In the genomic region with DNA sequence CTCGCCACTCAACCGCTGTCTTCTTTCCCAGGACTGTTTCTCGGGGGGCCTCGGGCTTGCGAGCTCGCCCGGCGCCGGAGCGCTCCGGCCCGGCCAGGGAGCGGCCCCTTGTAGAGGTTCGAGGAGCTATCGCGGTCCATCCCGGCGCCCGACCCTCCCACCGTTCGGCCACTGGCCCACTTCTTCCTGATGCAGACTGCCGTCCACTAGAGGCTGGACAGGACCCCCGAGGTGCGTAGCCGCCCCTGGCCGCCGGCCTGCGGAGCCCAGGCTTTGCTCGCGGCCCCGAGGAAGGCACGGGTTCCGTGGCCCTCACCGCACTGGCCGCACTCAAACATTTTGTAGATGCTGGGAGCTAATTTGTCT, we compare ENCODE assay signal across 8 mouse cellular contexts. TPM values are rescaled to one million over a fixed set of nuclear protein-coding genes. Genes with fewer than 3 reads are reported as not detected.
A peak's percentile ranks its signal among the peaks of the same experiment; 100 is the strongest.
DNase-seq lines count a peak whose midpoint lies in the region; ATAC-seq and TF ChIP-seq lines count a peak whose summit lies in the region.

No protein-coding gene starts in this region.

- H3K4me1 ChIP-seq in forebrain, embryonic 10.5 days: no peaks in the 10 kb centered on the region
- H3K4me1 ChIP-seq in kidney, postnatal 0 days (replicated peaks; ENCODE audit: insufficient read depth, low read length): no peaks in the 10 kb centered on the region
- H3K4me1 ChIP-seq in midbrain, embryonic 12.5 days: no peaks in the 10 kb centered on the region

- H3K9me3 ChIP-seq in forebrain, embryonic 10.5 days: no peaks in the 10 kb centered on the region
- H3K9me3 ChIP-seq in kidney, postnatal 0 days (replicated peaks; ENCODE audit: low read length): no peaks in the 10 kb centered on the region
- H3K9me3 ChIP-seq in midbrain, embryonic 12.5 days: no peaks in the 10 kb centered on the region

- H3K4me3 ChIP-seq in forebrain, embryonic 10.5 days: peak overlapping the region; percentile 67
- peak overlapping the region; percentile 56 for H3K4me3 ChIP-seq in kidney, postnatal 0 days (replicated peaks; ENCODE audit: low read depth, low read length)
- H3K4me3 ChIP-seq in midbrain, embryonic 12.5 days: peak overlapping the region; percentile 63

- H3K9ac ChIP-seq in kidney, postnatal 0 days (ENCODE audit: low read depth, low read length): peak overlapping the region; percentile 78
- peak overlapping the region; percentile 65 for H3K9ac ChIP-seq in midbrain, embryonic 12.5 days (replicated peaks)

- H3K27ac ChIP-seq in forebrain, embryonic 10.5 days: peak overlapping the region; percentile 91
- peak overlapping the region; percentile 90 for H3K27ac ChIP-seq in kidney, postnatal 0 days
- H3K27ac ChIP-seq in midbrain, embryonic 12.5 days (replicated peaks): peak overlapping the region; percentile 90

- H3K27me3 ChIP-seq in forebrain, embryonic 10.5 days (ENCODE audit: poor library complexity, severe bottlenecking): peaks cover 100% of the 10 kb centered on the region
- no peaks in the 10 kb centered on the region for H3K27me3 ChIP-seq in kidney, postnatal 0 days (ENCODE audit: insufficient read depth, low read length)
- peaks cover 59% of the 10 kb centered on the region for H3K27me3 ChIP-seq in midbrain, embryonic 12.5 days

- H3K4me2 ChIP-seq in kidney, postnatal 0 days (ENCODE audit: low read length): peak overlapping the region; percentile 57
- H3K4me2 ChIP-seq in midbrain, embryonic 12.5 days (replicated peaks): peak overlapping the region; percentile 49

- H3K36me3 ChIP-seq in forebrain, embryonic 10.5 days (replicated peaks): no peaks in the 10 kb centered on the region
- no peaks in the 10 kb centered on the region for H3K36me3 ChIP-seq in kidney, postnatal 0 days (ENCODE audit: insufficient read depth, low read length)
- no peaks in the 10 kb centered on the region for H3K36me3 ChIP-seq in midbrain, embryonic 12.5 days

- DNase-seq in embryo, embryonic 10 days (ENCODE audit: low spot score): peak; percentile 50
- DNase-seq in embryo, embryonic 9.5 days (ENCODE audit: extremely low spot score): no peak
- peak; percentile 5 for DNase-seq in spleen, adult 12 weeks (ENCODE audit: low spot score)
- DNase-seq in spleen, postnatal 36 days (ENCODE audit: low spot score in 2 of 2): no peak
- DNase-seq in forebrain, embryonic 10.5 days (ENCODE audit: extremely low spot score, low spot score): no peak
- no peak for DNase-seq in kidney, postnatal 0 days (ENCODE audit: low spot score)
- peak; percentile 6 to 39 for DNase-seq in thymus, postnatal 36 days

- TF ChIP-seq CTCF in kidney, postnatal 0 days (IDR thresholded peaks at IDR 0.05; ENCODE audit: low read depth): no peak

- WGBS in forebrain, embryonic 10.5 days: 11% methylated on average over 35 of the region's 35 CpGs
- 25% methylated on average over 34 of the region's 35 CpGs for WGBS in kidney, postnatal 0 days
- WGBS in midbrain, embryonic 12.5 days: 18% methylated on average over 35 of the region's 35 CpGs

- ATAC-seq in kidney, postnatal 0 days (replicated peaks; ENCODE audit: low FRiP score, low read depth): no peak
- no peak; the same call in 1 of the 2 replicates for ATAC-seq in midbrain, embryonic 12.5 days (ENCODE audit: low FRiP score, low read depth)

RNA-seq across cellular contexts. Expression of gene Klhl15, which starts 0.8 kb away (rescaled TPM):
- polyA plus RNA-seq in forebrain, embryonic 10.5 days (2016; fragmentation: Nextera tagmentation; extraction: Ambion mirVana): 7.8 and 8.1 TPM in 2 replicates
- polyA plus RNA-seq in kidney, postnatal 0 days (2015; fragmentation: Nextera tagmentation; extraction: Ambion mirVana): 7.8 and 8.3 TPM in 2 replicates
- polyA plus RNA-seq in midbrain, embryonic 12.5 days (2016; fragmentation: Nextera tagmentation; extraction: Ambion mirVana): 10.8 and 12.5 TPM in 2 replicates

RNA-seq across cellular contexts. Expression of gene Eif2s3x, which starts 22.5 kb away (rescaled TPM):
- polyA plus RNA-seq in forebrain, embryonic 10.5 days (2016; fragmentation: Nextera tagmentation; extraction: Ambion mirVana): 109 and 110 TPM in 2 replicates
- 41.3 and 44.7 TPM in 2 replicates for polyA plus RNA-seq in kidney, postnatal 0 days (2015; fragmentation: Nextera tagmentation; extraction: Ambion mirVana)
- 98.6 and 113 TPM in 2 replicates for polyA plus RNA-seq in midbrain, embryonic 12.5 days (2016; fragmentation: Nextera tagmentation; extraction: Ambion mirVana)

Comparison
In these comparisons a context has a peak if more than half of its experiments do, and no peak if none do; other contexts are left out.
1. DNase-seq: peak in embryo, embryonic 10 days (single experiment), spleen, adult 12 weeks (single experiment) and thymus, postnatal 36 days (2 of 2); none in embryo, embryonic 9.5 days (single experiment), spleen, postnatal 36 days (0 of 2), forebrain, embryonic 10.5 days (single experiment) and kidney, postnatal 0 days (single experiment).
2. Peak in every context shown above with its lines, with median percentiles within 50 percentile points of each other: H3K27ac ChIP-seq and H3K4me3 ChIP-seq.